Comparison of ENCODE assay signal across 20 mouse cellular contexts in the genomic region with DNA sequence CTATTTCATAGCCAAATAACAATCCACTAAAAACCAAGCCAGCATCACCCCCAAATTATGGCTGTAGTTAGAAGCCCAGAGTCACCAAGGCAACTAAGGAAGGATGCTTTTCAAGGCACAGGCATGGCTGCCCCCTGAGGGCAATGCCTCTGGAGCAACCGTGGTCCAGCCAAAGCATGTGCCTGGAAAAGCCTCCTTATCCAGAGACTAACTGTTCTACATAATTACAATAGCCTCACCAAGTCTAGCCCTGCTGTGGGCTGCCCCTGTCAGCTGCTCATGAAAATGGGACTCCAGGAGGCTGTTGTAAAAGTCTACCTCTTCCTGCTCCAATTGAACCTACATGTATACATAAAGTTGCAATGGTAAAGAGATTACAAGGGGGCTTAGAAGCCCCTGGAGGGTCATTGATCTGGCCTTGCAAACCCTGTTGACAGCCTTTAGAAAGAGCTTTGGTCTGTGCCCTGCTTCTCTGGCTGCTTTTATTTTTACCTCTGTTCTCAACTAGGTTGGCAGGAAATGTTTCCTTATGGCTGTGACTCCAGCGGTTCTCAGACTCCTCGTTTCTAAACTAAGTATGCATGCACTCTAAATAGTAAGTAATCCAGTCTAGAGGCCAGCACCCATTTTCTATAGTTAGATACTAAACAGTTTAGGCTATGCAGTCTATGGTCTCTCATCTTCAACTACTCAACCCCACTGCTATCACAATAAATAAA. TPM values are rescaled to one million over a fixed set of nuclear protein-coding genes. Genes with fewer than 3 reads are reported as not detected.
DNase-seq lines count a peak whose midpoint lies in the region; ATAC-seq lines count a peak whose summit lies in the region.
"Had no signal": no experiment of that assay in that cellular context is flagged by ENCODE, and none has a peak within 500 bp of the region (broad histone marks: within the 10 kb centered on the region; RNA-seq: fewer than 3 reads in every experiment).

No protein-coding gene starts in this region.

- H3K9ac ChIP-seq in hindbrain, embryonic 14.5 days = no peak overlapping the region
- H3K9ac ChIP-seq in midbrain, embryonic 12.5 days (replicated peaks) = no peak overlapping the region
- H3K9ac ChIP-seq: lung, embryonic 14.5 days had no signal

- H3K27ac ChIP-seq in hindbrain, embryonic 10.5 days = 0 out of 2 replicates have a peak overlapping the region, but pooled peaks have one; percentile 23
- no peak overlapping the region for H3K27ac ChIP-seq in hindbrain, embryonic 14.5 days
- H3K27ac ChIP-seq in midbrain, embryonic 12.5 days (replicated peaks) = 0 out of 2 replicates have a peak overlapping the region, but pooled peaks have one; percentile 36

- peak; percentile 48 for DNase-seq in hindbrain, embryonic 10.5 days (ENCODE audit: low spot score)
- DNase-seq in hindbrain, embryonic 14.5 days (ENCODE audit: low spot score) = no peak
- DNase-seq in brain, adult 2 months (ENCODE audit: low read depth, low spot score) = peak; percentile 36
- DNase-seq in embryo, embryonic 11 days = peak; percentile 50
- DNase-seq in spleen, postnatal 14 days (ENCODE audit: low spot score in 2 of 2) = no peak
- no peak for DNase-seq in kidney, adult 8-10 months
- DNase-seq: adrenal gland, postnatal 14 days; cerebellum, adult 8-10 months; gastrocnemius, postnatal 36 days; heart, postnatal 10 days; kidney, adult 2 months; kidney, postnatal 36 days; layer of hippocampus, adult 9-11 months; lung, embryonic 14.5 days; lung, postnatal 4 days; right cerebral cortex, postnatal 4 days had no signal

- no peaks in the 10 kb centered on the region for H3K9me3 ChIP-seq in hindbrain, embryonic 10.5 days
- H3K9me3 ChIP-seq in hindbrain, embryonic 14.5 days (ENCODE audit: control insufficient read depth, low read length) = no peaks in the 10 kb centered on the region
- no peaks in the 10 kb centered on the region for H3K9me3 ChIP-seq in midbrain, embryonic 12.5 days

- peaks cover 36% of the 10 kb centered on the region for H3K4me1 ChIP-seq in hindbrain, embryonic 10.5 days (replicated peaks)
- H3K4me1 ChIP-seq in hindbrain, embryonic 14.5 days (replicated peaks; ENCODE audit: control insufficient read depth, insufficient read depth, low read length) = peaks cover 31% of the 10 kb centered on the region
- peaks cover 12% of the 10 kb centered on the region; the same call in 1 of the 2 replicates for H3K4me1 ChIP-seq in midbrain, embryonic 12.5 days

- H3K4me2 ChIP-seq in hindbrain, embryonic 14.5 days (replicated peaks) = no peak overlapping the region
- no peak overlapping the region for H3K4me2 ChIP-seq in midbrain, embryonic 12.5 days (replicated peaks)
- H3K4me2 ChIP-seq: liver, embryonic 11.5 days; lung, embryonic 14.5 days had no signal

- ATAC-seq in hindbrain, embryonic 14.5 days (ENCODE audit: low FRiP score) = no peak; the same call in 1 of the 2 replicates
- ATAC-seq in midbrain, embryonic 12.5 days (ENCODE audit: low FRiP score, low read depth) = no peak
- ATAC-seq: activated CD4-positive, CD25-positive, alpha-beta regulatory T cell, adult 4 months; Patski had no signal

- peaks cover 22% of the 10 kb centered on the region for H3K27me3 ChIP-seq in hindbrain, embryonic 10.5 days (ENCODE audit: insufficient read depth, poor library complexity, severe bottlenecking)
- no peaks in the 10 kb centered on the region for H3K27me3 ChIP-seq in hindbrain, embryonic 14.5 days (ENCODE audit: control insufficient read depth, insufficient read depth, low read length)
- peaks cover 75% of the 10 kb centered on the region for H3K27me3 ChIP-seq in midbrain, embryonic 12.5 days
- H3K27me3 ChIP-seq: Patski had no signal

- WGBS in hindbrain, embryonic 10.5 days = 13% methylated on average over 3 of the region's 3 CpGs
- WGBS in hindbrain, embryonic 14.5 days = 8% methylated on average over 3 of the region's 3 CpGs
- 6% methylated on average over 3 of the region's 3 CpGs for WGBS in midbrain, embryonic 12.5 days

- H3K36me3 ChIP-seq in hindbrain, embryonic 10.5 days = no peaks in the 10 kb centered on the region
- H3K36me3 ChIP-seq in hindbrain, embryonic 14.5 days (replicated peaks; ENCODE audit: control insufficient read depth, insufficient read depth) = 0 out of 2 replicates have a peak, but pooled peaks cover 12% of the 10 kb centered on the region
- H3K36me3 ChIP-seq in midbrain, embryonic 12.5 days = no peaks in the 10 kb centered on the region

- H3K4me3 ChIP-seq in hindbrain, embryonic 10.5 days = no peak overlapping the region
- no peak overlapping the region for H3K4me3 ChIP-seq in hindbrain, embryonic 14.5 days (replicated peaks; ENCODE audit: low read length)
- no peak overlapping the region for H3K4me3 ChIP-seq in midbrain, embryonic 12.5 days

RNA-seq across cellular contexts. Expression of a gene that starts 6.3 kb away (rescaled TPM):
- polyA plus RNA-seq in hindbrain, embryonic 10.5 days (2016; fragmentation: Nextera tagmentation; extraction: Ambion mirVana) = 4.9 and 8.4 TPM in 2 replicates
- 18.6 and 20.2 TPM in 2 replicates for polyA plus RNA-seq in hindbrain, embryonic 14.5 days (2014; fragmentation: Nextera tagmentation; extraction: Ambion mirVana)
- polyA plus RNA-seq in midbrain, embryonic 12.5 days (2016; fragmentation: Nextera tagmentation; extraction: Ambion mirVana) = 12.1 and 12.7 TPM in 2 replicates

Comparison
In these comparisons a context has a peak if more than half of its experiments do, and no peak if none do; other contexts are left out.
1. DNase-seq: peak in hindbrain, embryonic 10.5 days (single experiment), brain, adult 2 months (single experiment) and embryo, embryonic 11 days (single experiment); none in hindbrain, embryonic 14.5 days (single experiment), spleen, postnatal 14 days (0 of 2) and kidney, adult 8-10 months (0 of 2).